Mouse (Mus musculus): Measurements from ENCODE around the gene Lama2.

The Lama2 gene

GRCm38 (mm10) chr10:27619658-27620057 lies at the start of gene Lama2:
Lama2 (minus strand) TSS chr10:27619758.
- no peak for DNase-seq (ENCODE audit: low read depth, low spot score)

GRCm38 (mm10) chr10:27664391-27664790 lies 44.8 kb upstream of the Lama2 start:
- DNase-seq (ENCODE audit: low read depth, low spot score): no peak

GRCm38 (mm10) chr10:27663396-27663795 lies 43.8 kb upstream of the Lama2 start:
- no peak for DNase-seq (ENCODE audit: low read depth, low spot score)

GRCm38 (mm10) chr10:27654164-27654563 lies 34.6 kb upstream of the Lama2 start:
- peak; percentile 60 for DNase-seq (ENCODE audit: low read depth, low spot score)

- DNase-seq (ENCODE audit: low read depth, low spot score): no peak
Observed at GRCm38 (mm10) chr10:27652694-27653335, 33.3 kb upstream of the Lama2 start.

- DNase-seq (ENCODE audit: low read depth, low spot score): no peak
Observed at GRCm38 (mm10) chr10:27635721-27636120, 16.2 kb upstream of the Lama2 start.

- peak; percentile 52 for DNase-seq (ENCODE audit: low read depth, low spot score)
Observed at GRCm38 (mm10) chr10:27631002-27631401, 11.4 kb upstream of the Lama2 start.

- DNase-seq (ENCODE audit: low read depth, low spot score): no peak
Observed at GRCm38 (mm10) chr10:27621697-27622449, 2.3 kb upstream of the Lama2 start.

GRCm38 (mm10) chr10:27617522-27618020 lies 2.0 kb downstream of the Lama2 start:
- DNase-seq (ENCODE audit: low read depth, low spot score): no peak

GRCm38 (mm10) chr10:27616641-27617415 lies 2.7 kb downstream of the Lama2 start:
- no peak for DNase-seq (ENCODE audit: low read depth, low spot score)

GRCm38 (mm10) chr10:27595675-27596074 lies 23.9 kb downstream of the Lama2 start:
- no peak for DNase-seq (ENCODE audit: low read depth, low spot score)

- no peak for DNase-seq (ENCODE audit: low read depth, low spot score)
Observed at GRCm38 (mm10) chr10:27533217-27533616, 86.3 kb downstream of the Lama2 start.

GRCm38 (mm10) chr10:27508847-27509459 lies 110.6 kb downstream of the Lama2 start:
- peak; percentile 32 for DNase-seq (ENCODE audit: low read depth, low spot score)

GRCm38 (mm10) chr10:27500863-27501262 lies 118.7 kb downstream of the Lama2 start:
- no peak for DNase-seq (ENCODE audit: low read depth, low spot score)

GRCm38 (mm10) chr10:27488452-27488851 lies 131.1 kb downstream of the Lama2 start:
- DNase-seq (ENCODE audit: low read depth, low spot score): no peak

GRCm38 (mm10) chr10:27484041-27484440 lies 135.5 kb downstream of the Lama2 start:
- DNase-seq (ENCODE audit: low read depth, low spot score): peak; percentile 83

GRCm38 (mm10) chr10:27475540-27475939 lies 144.0 kb downstream of the Lama2 start:
- DNase-seq (ENCODE audit: low read depth, low spot score): no peak

- no peak for DNase-seq (ENCODE audit: low read depth, low spot score)
Observed at GRCm38 (mm10) chr10:27468274-27468673, 151.3 kb downstream of the Lama2 start.

- DNase-seq (ENCODE audit: low read depth, low spot score): no peak
Observed at GRCm38 (mm10) chr10:27413583-27414465, 205.7 kb downstream of the Lama2 start.

- no peak for DNase-seq (ENCODE audit: low read depth, low spot score)
Observed at GRCm38 (mm10) chr10:27390753-27391152, 228.8 kb downstream of the Lama2 start.

- DNase-seq (ENCODE audit: low read depth, low spot score): no peak
Observed at GRCm38 (mm10) chr10:27387531-27387930, 232.0 kb downstream of the Lama2 start.
